Mouse (Mus musculus) neutrophil, adult 5-6 weeks (primary cell): ENCODE results near the gene Lrrc23. TPM values are rescaled to one million over a fixed set of nuclear protein-coding genes. Genes with fewer than 3 reads are reported as not detected.

ENCODE experiments used
- ATAC-seq: fragments of 151-379, 151-347 bp; 2 replicates; pipeline ENCODE4 v1.8.0; 2017; ENCODE audit warnings: mild to moderate bottlenecking, moderate TSS enrichment; ENCODE audit not compliant: insufficient number of reproducible peaks, poor library complexity, low FRiP score, severe bottlenecking; ENCODE audit errors: extremely low read depth
- total RNA-seq: library from RNA; stranded (forward); fragments of 200-1000 nt; gene quantifications from 2 replicates; pipeline ENCODE4 v1.2.3, GENCODE M21; 2017

Lrrc23 gene
- total RNA-seq, 1 experiment from 2014 or later, result 7.9 TPM

- no peak for ATAC-seq
These were observed 32.6 kb downstream of the Lrrc23 start for GRCm38 (mm10) chr6:124746654-124747632.

- no peak for ATAC-seq
These were observed 33.3 kb downstream of the Lrrc23 start for GRCm38 (mm10) chr6:124746296-124746605.

- peak; percentile 64 for ATAC-seq
These were observed 33.8 kb downstream of the Lrrc23 start for GRCm38 (mm10) chr6:124745490-124746295.

DNA sequence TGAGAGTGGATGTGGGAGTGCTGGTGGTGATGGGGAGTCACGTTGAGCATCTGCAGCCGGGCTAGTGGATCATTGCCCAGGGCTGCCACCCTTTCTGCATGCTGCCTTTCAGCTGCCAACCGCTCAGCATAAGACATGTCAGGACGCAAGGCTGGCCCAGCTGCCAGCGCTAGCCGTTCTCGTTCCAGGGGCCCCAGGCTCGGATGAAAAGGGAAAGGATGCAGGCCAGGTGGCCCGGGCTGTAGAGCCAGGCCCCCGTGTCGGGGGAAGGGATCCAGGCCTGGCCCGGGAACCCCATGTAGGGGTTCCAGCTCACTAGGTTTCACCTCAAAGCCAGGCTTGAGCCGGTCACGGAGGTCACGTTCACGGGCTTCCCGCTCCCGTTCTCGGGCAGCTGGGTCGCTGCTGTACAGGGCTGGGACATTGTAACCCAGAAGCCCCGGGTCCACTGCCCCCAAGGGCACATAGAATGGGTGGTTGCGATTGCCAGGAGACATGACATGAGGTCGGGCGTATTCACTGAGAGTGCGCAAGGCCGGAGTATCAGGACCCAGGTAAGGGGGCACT, 34.7 kb downstream of the Lrrc23 start:
- ATAC-seq, result no peak

DNA sequence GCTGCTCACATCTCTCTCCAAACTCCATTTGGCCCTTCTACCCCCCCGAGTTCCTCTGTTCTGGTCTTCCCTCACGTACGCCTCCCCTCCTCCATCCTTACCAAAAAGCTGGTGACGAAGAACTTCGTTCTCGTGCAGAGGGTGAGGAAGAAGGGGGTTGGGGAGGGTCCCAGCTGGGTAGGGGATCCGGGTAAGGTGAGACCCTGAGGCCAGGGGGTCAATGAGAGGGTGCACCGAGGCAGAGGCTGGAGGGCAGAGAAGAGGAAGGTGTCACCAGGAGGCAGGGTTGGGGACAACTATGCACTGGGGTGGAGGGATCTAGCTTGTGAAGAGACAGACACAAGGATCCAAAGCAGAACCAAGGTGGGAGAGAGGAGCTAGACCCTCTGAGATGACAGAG, 35.9 kb downstream of the Lrrc23 start:
- no peak for ATAC-seq

- no peak for ATAC-seq
These were observed 36.5 kb downstream of the Lrrc23 start for GRCm38 (mm10) chr6:124742839-124743514.

- no peak for ATAC-seq
These were observed 37.7 kb downstream of the Lrrc23 start for GRCm38 (mm10) chr6:124741842-124742241.

DNA sequence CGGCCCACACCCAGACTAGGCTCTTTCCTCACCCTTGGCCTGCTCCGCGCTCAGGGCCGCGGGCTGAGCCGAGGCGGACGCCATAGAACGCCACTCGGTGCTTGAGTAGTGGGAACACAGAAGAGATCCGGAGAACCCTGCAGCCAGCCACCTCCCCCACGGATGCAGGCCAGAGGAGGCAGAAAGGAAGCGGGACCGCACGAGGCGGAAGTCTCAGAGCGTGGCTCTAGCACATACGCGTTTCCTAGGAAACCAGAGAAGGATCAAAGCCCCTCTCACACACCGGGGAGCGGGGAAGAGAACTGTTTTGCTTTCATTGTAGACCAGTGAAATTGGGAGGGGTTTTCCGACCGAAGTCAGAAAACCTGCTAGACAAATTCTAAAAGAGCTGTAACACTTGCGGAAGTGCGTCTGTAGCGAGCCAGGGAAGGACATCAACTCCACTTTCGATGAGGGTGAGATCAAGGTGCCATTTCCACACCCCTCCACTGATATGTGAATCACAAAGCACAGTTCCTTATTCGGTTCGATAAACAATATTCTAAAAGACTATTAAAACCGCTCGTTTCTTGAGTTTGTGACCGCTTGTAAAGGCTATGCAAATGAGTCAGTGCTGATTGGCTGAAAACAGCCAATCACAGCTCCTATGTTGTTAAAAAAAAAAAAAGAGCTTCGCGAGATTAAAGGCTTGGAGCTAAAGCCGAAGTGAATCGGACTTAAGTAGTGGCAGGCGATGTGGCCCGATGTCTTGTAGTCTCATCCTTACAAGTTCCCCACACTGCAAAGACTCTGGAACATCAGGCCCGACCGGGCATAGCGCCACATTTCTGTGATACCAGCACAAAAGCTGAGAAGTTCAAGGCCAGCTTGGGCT, 38.4 kb downstream of the Lrrc23 start, which contains the start of gene Grcc10:
TSS of gene Grcc10 (minus strand) at position 487 of the 874 bp plus-strand sequence.
- peak; percentile 60 for ATAC-seq

- peak; percentile 46 for ATAC-seq
These were observed 39.2 kb downstream of the Lrrc23 start for GRCm38 (mm10) chr6:124740211-124740887.

GRCm38 (mm10) chr6:124739231-124739796, 40.2 kb downstream of the Lrrc23 start:
- no peak for ATAC-seq

GRCm38 (mm10) chr6:124738511-124739023, 41.0 kb downstream of the Lrrc23 start, which contains the start of gene Ptpn6:
Gene Ptpn6 (minus strand): TSS chr6:124738714.
- ATAC-seq, result peak; percentile 2; the same call in 1 of the 2 replicates

- ATAC-seq, result no peak
These were observed 42.5 kb downstream of the Lrrc23 start for GRCm38 (mm10) chr6:124737040-124737439.

DNA sequence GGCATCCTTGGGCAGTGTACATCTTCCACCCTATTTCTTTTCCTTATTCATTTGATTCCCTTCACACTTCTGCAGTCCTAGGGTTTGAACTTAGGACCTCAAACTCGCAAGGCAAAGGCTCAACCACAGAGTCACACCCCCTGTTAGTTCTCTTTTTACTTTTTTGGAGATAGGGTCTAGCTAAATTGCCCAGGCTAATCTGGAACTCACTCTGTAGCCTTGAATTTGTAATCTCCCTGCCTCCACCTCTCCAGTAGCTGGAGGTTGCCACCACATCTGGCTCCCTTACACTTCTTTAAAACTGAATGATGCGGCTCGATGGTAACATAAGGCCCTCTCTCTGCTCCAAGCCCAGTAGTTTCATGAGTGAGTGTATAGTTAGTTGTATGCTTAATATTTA, 45.1 kb downstream of the Lrrc23 start:
- no peak for ATAC-seq

GRCm38 (mm10) chr6:124732476-124733370, 46.8 kb downstream of the Lrrc23 start:
- peak; percentile 84 for ATAC-seq

DNA sequence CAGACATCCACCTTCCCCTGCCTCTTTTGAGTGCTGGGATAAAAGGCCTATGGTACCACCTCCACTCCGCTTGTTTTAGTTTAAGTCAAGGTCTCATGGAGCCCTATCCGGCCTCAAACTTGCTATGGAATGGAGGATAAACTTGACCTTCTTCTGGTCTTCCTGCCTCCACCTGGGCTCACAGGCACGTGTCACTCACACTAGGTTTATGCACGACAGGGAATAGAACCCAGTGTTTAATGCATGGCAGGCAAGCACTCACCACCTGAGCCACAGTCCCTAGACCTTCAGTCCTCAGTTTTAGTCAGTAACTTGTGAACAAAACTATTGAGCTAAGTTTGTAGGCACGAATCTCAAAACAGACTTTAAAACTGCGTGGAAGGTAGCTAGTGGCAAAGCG, 48.5 kb downstream of the Lrrc23 start:
- no peak for ATAC-seq
